Mouse (Mus musculus): ENCODE data around the gene Gm20388. TPM values are rescaled to one million over a fixed set of nuclear protein-coding genes. Genes with fewer than 3 reads are reported as not detected.

The Gm20388 gene
- polyA plus RNA-seq, 1 experiment = 10.6 TPM

- Histone ChIP-seq H3K4me1 (ENCODE audit: control insufficient read depth, insufficient read depth, low read length) (no peaks in the 10 kb centered on the region; the same call in 1 of the 2 replicates), H3K4me3 (replicated peaks; ENCODE audit: control insufficient read depth, low read depth, low read length) (no peak overlapping the region), H3K27ac (ENCODE audit: control insufficient read depth, insufficient read depth, low read depth, low read length, poor library complexity) (no peak overlapping the region)
- TF ChIP-seq CTCF (IDR thresholded peaks at IDR 0.05; ENCODE audit: control insufficient read depth, insufficient read depth, low read length) (no peak), POLR2A (IDR thresholded peaks at IDR 0.05; ENCODE audit: borderline replicate concordance, control insufficient read depth, low read depth, low read length) (no peak)
- WGBS = 85% methylated on average over 21 of the region's 21 CpGs
Measured at GRCm38 (mm10) chr8:121180474-121181284, 1270.0 kb downstream of the Gm20388 start.

DNA sequence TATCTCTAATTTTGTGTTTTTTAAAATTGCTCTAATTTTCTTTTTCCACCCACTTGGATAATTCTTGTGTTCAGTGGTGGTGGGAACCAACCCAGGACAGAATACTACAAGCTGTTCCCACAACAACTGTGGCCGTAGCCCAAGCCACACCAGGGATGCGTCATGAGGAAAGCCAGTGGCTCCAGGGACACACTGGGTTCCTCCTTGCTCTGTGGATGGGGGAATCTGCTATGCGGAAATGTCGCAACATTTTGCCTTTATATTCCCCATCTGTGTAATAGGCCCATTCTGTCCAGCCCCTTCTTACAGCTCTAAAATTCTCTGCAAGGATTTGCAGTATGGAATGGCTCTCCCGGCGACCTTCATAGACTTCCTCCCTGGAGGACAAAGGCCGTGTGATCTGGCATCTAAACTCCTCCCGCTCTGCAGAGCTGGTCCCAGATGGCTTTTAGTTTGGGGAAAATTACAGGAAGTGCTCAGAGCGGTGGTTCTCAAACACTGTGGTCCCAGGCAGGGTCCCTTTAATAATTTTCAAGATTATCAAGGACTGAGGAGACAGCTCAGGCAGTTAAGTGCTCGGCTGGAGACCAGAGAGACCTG is 1270.7 kb downstream of the Gm20388 start:
- WGBS = 70% methylated on average over 10 of the region's 10 CpGs

GRCm38 (mm10) chr8:121187491-121188364 is 1277.1 kb downstream of the Gm20388 start:
- H3K27ac ChIP-seq (ENCODE audit: control insufficient read depth, insufficient read depth, low read depth, low read length, poor library complexity) = no peak overlapping the region
- 12% methylated on average over 15 of the region's 15 CpGs for WGBS

More for the DNA sequence above, 1270.7 kb downstream of the Gm20388 start:
- H3K4me3 ChIP-seq (replicated peaks; ENCODE audit: control insufficient read depth, low read depth, low read length) = no peak overlapping the region
- TF ChIP-seq CTCF (IDR thresholded peaks at IDR 0.05; ENCODE audit: control insufficient read depth, insufficient read depth, low read length) = no peak
- no peak for TF ChIP-seq POLR2A (IDR thresholded peaks at IDR 0.05; ENCODE audit: borderline replicate concordance, control insufficient read depth, low read depth, low read length)
- no peaks in the 10 kb centered on the region; the same call in 1 of the 2 replicates for H3K4me1 ChIP-seq (ENCODE audit: control insufficient read depth, insufficient read depth, low read length)
- H3K27ac ChIP-seq (ENCODE audit: control insufficient read depth, insufficient read depth, low read depth, low read length, poor library complexity) = no peak overlapping the region

DNA sequence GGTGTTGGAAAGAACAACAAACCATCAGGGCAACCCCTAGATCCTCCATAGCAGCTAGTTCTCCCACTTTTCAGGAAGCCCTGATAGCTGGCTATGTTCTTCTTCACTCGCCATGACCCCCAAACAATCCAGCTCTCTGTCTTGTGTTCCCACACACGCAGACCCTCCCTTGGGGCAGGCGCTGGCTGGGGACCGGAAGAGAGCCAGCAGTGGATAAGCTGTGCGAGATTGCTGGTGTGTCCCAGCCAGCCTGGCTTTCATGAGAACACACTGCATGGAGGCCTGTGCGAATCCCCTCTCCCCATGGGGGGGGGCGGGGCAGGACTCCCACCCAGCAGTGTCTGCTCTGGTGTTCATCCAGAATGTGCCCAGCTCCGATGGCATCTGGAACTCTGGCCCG is 1278.4 kb downstream of the Gm20388 start:
- no peak overlapping the region for H3K27ac ChIP-seq (ENCODE audit: control insufficient read depth, insufficient read depth, low read depth, low read length, poor library complexity)
- no peak overlapping the region for H3K4me3 ChIP-seq (replicated peaks; ENCODE audit: control insufficient read depth, low read depth, low read length)
- no peak for TF ChIP-seq CTCF (IDR thresholded peaks at IDR 0.05; ENCODE audit: control insufficient read depth, insufficient read depth, low read length)
- no peak for TF ChIP-seq POLR2A (IDR thresholded peaks at IDR 0.05; ENCODE audit: borderline replicate concordance, control insufficient read depth, low read depth, low read length)
- WGBS = 61% methylated on average over 9 of the region's 9 CpGs
- H3K4me1 ChIP-seq (ENCODE audit: control insufficient read depth, insufficient read depth, low read length) = no peaks in the 10 kb centered on the region; the same call in none of the 2 replicates

More at GRCm38 (mm10) chr8:121187491-121188364, 1277.1 kb downstream of the Gm20388 start:
- Histone ChIP-seq H3K4me1 (ENCODE audit: control insufficient read depth, insufficient read depth, low read length) (no peaks in the 10 kb centered on the region; the same call in none of the 2 replicates), H3K4me3 (replicated peaks; ENCODE audit: control insufficient read depth, low read depth, low read length) (no peak overlapping the region)
- TF ChIP-seq CTCF (IDR thresholded peaks at IDR 0.05; ENCODE audit: control insufficient read depth, insufficient read depth, low read length) (no peak), POLR2A (IDR thresholded peaks at IDR 0.05; ENCODE audit: borderline replicate concordance, control insufficient read depth, low read depth, low read length) (no peak)

DNA sequence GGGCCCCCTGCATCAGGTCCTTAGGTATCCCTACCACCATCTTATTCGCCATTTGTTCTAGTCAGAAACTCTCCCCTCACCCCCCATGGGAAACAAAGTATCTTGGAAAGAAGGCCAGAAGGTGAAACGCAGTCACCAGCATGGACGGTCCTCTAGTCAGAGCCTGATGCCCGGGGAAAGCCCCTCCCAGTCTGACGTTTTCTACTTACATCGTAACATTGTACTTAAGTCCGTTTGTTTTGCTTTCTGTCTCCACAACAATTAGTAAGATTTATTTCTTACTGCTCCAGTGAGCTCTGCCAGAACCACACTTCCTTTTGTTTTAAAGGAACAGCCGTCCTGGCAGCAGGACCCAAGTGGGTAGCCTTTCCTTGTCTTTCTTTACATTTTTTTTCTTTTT is 1281.8 kb downstream of the Gm20388 start:
- WGBS = 9% methylated on average over 8 of the region's 8 CpGs
- TF ChIP-seq CTCF (IDR thresholded peaks at IDR 0.05; ENCODE audit: control insufficient read depth, insufficient read depth, low read length) = no peak
- no peak for TF ChIP-seq POLR2A (IDR thresholded peaks at IDR 0.05; ENCODE audit: borderline replicate concordance, control insufficient read depth, low read depth, low read length)
- H3K4me1 ChIP-seq (ENCODE audit: control insufficient read depth, insufficient read depth, low read length) = no peaks in the 10 kb centered on the region; the same call in 1 of the 2 replicates
- H3K27ac ChIP-seq (ENCODE audit: control insufficient read depth, insufficient read depth, low read depth, low read length, poor library complexity) = no peak overlapping the region
- H3K4me3 ChIP-seq (replicated peaks; ENCODE audit: control insufficient read depth, low read depth, low read length) = no peak overlapping the region

GRCm38 (mm10) chr8:121195970-121196369 is 1285.3 kb downstream of the Gm20388 start:
- Histone ChIP-seq H3K27ac (ENCODE audit: control insufficient read depth, insufficient read depth, low read depth, low read length, poor library complexity) (no peak overlapping the region), H3K4me3 (replicated peaks; ENCODE audit: control insufficient read depth, low read depth, low read length) (no peak overlapping the region), H3K4me1 (ENCODE audit: control insufficient read depth, insufficient read depth, low read length) (no peaks in the 10 kb centered on the region)
- no peak for TF ChIP-seq CTCF (IDR thresholded peaks at IDR 0.05; ENCODE audit: control insufficient read depth, insufficient read depth, low read length)
- TF ChIP-seq POLR2A (IDR thresholded peaks at IDR 0.05; ENCODE audit: borderline replicate concordance, control insufficient read depth, low read depth, low read length) = no peak
- 76% methylated on average over 7 of the region's 7 CpGs for WGBS

DNA sequence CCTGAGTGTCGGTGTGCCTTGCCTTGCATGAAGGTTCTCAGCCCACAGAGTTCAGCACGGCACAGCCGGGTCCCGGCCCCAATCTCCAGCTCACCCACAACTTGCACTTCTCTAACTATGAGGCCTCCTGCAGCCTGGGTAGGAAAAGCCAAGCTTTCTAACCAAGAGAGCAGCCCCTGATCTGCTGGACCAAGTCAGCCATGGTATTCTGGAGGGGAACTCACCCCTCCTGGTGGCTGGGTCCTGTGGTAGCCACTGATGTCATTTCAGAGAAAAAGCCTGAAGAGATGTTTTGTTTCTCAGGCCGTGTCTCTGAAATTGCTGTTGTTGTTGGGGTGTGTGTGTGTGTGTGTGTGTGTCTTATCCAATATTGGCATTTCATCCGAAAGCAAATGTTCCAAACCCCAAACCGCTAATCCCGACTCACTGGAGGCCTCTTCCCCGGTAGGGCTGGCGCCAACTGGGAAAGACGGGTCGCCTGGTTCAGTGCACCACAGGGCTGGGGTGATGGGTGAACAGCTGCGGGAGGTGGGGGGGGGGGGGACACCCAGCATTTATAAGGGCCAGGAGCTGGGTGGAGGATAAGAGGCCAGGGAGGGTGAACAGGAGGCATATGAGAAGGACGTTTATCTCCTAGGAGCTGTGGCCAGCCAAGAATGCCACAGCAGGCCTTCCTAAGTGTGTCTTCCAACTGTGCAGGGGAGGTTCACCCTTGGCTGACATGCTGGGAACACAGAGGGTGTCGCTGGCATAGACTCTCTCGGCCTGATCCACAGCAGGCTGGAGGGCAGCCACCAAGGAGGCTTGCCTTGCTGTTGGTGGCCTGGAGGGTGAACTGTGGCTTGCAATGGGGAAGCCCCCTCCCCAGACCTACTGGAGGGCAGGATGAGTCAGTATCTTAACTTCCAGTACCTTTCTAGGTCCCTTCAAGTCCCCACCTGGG is 1286.4 kb downstream of the Gm20388 start:
- Histone ChIP-seq H3K4me3 (replicated peaks; ENCODE audit: control insufficient read depth, low read depth, low read length) (no peak overlapping the region), H3K4me1 (ENCODE audit: control insufficient read depth, insufficient read depth, low read length) (no peaks in the 10 kb centered on the region), H3K27ac (ENCODE audit: control insufficient read depth, insufficient read depth, low read depth, low read length, poor library complexity) (no peak overlapping the region)
- TF ChIP-seq CTCF (IDR thresholded peaks at IDR 0.05; ENCODE audit: control insufficient read depth, insufficient read depth, low read length) (no peak), POLR2A (IDR thresholded peaks at IDR 0.05; ENCODE audit: borderline replicate concordance, control insufficient read depth, low read depth, low read length) (no peak)
- WGBS = 84% methylated on average over 16 of the region's 16 CpGs

Measured in bone marrow, adult 2 months (tissue).